Mouse (Mus musculus) left cerebral cortex, adult 9 months (tissue): ENCODE measurements around the gene Chid1.

Source experiments
- DNase-seq, 2 experiments: peaks; one replicate each; pipeline ENCODE4 v3.0.0; 2022; ENCODE audit warnings: low spot score in 2 of 2

The Chid1 gene

DNA sequence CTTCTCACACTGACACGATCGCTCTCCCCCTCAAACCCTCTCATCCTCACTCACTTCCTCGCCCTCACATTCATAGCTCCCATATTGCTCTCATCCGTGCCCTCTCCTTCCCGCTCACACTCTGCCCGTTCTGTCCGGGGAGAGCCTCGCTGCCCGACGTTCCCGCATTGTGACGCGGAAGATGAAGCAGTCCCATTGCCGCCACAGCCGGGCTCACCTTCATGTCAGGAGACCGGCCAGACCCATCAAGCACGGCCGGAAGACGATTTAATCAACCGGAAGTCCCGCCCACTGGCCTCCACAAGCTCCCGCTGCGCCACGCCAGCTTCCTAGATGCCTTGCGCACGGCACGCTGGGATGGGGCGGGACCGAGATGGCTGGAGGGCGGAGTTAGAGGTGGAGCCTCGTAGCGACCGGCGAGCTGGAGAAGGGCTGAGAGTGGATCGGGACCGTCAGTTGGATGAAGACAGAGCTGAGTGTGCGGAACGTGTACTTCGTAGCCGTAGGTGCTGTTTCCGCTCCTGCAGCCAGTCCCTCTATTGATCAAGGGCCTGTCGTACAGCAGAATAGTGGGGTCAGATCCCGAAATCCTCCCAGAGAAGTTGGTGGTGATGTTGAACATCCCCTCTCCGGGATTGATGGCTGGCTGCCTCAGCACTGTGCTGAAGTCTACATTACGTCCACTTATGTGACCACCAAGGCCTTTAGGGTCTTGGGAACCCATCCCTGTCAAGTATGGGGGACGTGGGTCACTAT, at the start of gene Chid1:
Gene Chid1, minus strand, starts transcription at position 302 of the 756 bp plus-strand sequence.
- DNase-seq: peak; percentile 90 to 97

DNA sequence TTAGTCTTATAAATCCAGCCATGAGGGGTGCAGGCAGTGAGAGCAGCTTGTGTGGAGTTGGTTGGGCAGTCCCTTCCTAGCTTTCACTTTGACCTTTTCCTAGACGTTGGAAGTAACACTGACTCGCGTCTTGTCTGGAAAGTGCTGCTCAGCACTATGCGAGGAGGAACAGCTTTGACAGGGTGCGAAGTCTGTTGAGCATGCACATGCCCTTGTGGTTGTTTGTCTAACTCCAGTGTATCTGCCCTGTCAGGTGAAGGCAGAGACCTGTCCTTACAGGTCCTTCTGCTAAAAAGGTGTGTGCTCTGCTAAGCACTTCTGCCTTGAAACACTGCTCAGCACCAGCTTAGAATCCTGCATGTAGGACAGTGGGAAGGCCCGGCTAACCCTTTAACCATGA, 49.2 kb upstream of the Chid1 start:
- DNase-seq: no peak

DNA sequence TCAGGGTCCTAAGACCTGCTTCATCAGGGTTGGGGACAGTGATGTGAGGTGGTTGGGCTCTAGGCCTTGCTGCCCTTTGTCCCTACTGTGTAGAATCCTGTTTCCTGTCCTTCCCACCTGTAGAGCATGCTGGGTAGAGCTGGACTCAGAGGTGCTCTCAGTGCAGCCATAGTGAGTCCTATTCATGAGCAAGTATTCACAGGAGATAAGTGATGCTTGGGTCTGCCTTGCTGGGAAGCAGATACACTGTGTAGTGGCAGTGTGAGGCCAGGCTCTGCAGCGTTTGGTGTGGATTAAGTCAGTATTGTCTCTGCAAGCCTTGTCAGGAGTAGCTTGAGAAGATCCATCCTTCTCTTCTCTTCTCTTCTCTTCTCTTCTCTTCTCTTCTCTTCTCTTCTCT, 46.2 kb upstream of the Chid1 start:
- DNase-seq: no peak

DNA sequence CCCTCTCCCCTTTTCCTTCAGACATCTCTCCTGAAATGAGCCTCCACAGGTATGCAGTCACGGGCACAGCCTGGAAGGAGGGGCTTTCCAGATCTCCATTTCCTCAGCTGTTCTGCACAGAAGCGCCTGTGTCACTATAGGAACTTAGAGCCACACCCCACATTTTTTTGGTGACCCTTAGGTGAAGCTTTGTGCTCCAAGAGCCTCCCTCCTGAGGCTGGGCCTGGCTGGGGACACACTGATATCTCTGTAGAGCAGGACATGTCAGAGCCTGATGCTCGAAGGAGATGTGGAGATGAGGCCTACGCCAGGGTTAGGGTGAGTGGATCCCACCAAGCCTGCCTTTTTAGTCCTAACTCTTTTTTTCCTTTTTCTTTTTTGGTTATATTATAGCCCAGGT, 45.6 kb upstream of the Chid1 start:
- no peak for DNase-seq

DNA sequence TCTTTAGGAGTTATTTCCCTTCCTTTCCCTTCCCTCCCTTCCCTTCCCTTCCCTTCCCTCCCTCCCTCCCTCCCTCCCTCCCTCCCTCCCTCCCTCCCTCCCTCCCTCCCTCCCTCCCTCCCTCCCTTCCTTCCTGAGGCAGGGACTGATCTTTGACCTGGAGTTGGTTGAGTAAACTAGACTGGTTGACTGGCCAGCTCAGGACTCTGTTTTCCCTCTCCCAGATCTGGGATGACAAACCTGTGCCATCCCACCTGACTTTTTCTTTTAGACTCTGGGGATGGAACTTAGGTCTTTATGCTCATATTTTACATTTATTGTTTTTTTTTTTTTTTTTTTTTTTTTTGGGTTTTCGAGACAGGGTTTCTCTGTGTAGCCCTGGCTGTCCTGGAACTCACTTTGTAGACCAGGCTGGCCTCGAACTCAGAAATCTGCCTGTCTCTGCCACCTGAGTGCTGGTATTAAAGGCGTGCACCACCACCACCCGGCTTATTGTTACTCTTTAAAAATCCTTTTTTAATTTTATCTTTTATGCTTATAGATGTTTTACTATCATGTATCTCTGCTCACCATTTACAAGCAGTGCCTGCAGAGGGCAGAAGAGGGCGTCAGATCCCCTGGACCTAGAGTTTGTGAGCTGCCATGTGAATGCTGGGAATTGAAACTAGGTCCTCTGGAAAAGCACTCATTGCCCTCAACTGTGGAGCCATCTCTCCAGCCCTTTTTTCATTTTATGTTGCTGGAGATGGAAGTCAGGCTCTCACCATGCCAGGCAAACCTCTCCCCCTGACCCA, 44.6 kb upstream of the Chid1 start:
- no peak for DNase-seq

DNA sequence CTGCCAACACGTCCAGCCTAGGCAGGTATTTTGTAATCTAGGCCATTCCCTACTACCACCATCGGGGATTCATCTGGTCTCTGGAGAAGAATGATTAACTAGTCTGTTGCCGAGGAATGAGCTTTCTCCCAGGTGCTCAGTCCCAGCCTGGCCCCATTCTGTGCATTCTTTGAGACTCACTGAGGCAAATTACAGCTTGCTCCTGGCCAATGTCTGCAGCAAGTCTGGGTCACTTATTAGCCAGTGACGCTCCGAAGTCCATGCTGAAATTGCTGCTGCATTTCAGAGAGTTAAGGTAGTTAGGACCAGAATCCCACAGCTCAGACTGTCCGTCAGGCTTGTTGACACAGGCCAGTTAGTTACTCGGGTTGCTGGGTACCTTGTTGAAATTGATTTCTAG, 41.7 kb upstream of the Chid1 start:
- no peak for DNase-seq

DNA sequence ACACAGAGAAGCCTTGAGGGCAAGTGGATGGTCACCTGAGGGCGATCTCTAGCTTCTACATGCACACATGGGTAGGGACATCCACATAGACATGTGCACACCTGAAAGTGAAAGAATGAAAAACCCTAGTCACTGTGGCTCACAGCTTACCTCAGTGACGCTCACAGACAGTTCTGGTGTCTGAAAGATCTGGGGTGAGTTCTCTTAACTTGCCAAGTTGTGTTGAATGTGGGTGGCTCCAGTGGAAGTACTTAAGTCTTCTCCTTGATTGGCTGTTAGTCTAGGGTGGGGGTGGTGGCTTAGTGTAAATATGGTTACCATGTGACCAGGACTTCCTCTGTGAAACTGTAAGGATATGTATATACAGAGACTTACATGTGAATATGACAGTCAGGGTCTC, 39.3 kb upstream of the Chid1 start:
- no peak for DNase-seq

DNA sequence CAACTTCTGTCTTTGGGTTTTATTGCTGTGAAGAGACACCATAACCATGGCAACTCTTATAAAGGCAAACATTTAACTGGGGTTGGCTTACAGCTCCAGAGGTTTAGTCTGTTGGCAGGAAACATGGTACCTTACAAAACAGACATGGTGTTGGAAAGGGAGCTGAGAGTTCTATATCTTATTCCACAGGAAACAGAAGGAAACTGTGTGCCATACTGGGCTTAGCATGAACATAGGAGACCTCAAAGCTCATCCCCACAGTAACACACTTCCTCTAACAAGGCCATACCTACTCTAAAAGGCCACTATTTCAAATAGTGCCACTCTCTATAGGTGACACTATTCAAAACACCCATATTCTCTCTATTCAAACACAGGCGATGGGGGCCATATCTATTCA, 38.9 kb upstream of the Chid1 start:
- no peak for DNase-seq

DNA sequence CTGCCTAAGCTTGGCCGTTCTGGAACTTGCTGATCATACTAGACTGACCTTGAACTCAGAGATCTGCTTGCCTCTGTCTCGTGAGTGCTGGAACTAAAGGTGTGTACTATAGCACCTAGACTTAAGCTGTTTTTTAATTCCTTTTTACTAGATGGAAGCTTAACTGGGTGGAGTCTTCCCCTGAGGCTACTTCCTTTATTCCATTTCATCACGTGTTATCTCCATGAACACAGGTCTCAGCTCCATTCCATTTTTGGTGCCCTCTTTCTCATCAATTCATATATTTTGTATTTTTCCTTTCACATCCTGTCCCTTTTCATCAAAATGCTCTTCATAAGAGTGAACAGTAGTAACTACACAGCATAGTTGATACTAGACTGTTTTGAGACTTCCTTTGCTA, 38.1 kb upstream of the Chid1 start:
- no peak for DNase-seq

DNA sequence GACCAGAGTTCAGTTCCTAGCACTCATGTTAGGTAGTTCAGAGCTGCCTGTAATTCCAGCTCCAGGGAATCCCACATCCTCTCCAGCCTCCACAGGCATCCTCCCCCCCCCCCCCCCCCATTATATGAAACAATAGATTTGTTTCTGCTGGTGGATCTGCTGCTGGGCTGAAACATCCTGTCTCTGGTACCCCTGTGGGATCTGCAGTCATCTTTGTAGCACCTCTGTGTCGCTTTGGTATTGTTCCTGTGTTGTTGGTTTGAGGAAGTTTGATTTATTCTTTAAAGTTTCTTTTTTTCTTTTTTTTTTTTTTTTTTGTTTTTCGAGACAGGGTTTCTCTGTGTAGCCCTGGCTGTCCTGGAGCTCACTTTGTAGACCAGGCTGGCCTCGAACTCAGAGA, 35.8 kb upstream of the Chid1 start:
- no peak for DNase-seq

DNA sequence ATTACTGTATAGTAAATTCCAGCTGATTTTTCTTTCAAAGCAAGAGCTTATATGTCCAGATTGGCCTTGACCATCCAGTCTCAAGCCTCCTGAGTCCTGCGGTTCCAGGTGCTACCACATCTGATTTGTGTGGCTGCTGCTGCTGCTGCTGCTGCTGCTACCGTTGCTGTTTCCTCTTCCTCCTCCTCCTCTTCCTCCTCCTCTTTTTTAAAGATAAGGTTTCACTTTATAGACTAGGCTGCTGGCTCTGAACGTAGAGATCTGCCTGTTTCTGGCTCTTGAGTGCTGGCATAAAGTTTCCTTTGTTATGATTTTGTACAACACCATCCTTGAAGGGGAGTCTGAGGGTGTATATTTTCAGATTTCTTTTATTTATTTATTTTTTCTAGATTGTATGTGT, 34.4 kb upstream of the Chid1 start:
- no peak for DNase-seq

DNA sequence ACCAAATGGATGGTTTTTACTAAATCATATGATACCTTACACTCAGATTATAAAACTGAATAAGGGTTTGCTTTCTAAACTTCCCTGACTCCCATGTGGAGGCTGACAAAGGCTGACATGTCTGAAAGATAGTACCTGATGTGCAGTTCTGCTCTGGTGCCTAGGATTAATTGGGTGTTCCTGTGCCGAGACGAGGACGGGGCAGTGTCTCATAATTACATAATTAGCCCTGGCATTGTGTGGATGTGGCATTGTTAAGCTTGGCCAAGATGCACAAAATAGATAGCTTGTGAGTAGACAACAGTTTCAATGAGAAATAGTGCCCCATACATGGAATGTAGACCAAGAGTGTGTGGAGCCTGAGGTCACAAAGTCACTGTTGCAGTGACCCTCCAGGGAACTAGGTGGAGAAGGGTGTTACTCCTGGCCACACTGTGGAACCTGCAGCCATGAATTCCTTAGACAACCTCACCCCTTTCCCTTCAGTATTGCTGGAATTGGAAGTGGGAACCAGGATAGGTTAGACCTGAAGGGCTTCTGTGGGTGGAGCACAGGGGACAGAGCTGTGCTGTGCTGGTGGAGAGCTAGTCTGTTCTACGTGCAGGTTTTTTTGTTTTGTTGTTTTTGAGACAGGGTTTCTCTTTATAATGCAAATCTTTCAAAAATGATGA, 31.1 kb upstream of the Chid1 start:
- no peak for DNase-seq

DNA sequence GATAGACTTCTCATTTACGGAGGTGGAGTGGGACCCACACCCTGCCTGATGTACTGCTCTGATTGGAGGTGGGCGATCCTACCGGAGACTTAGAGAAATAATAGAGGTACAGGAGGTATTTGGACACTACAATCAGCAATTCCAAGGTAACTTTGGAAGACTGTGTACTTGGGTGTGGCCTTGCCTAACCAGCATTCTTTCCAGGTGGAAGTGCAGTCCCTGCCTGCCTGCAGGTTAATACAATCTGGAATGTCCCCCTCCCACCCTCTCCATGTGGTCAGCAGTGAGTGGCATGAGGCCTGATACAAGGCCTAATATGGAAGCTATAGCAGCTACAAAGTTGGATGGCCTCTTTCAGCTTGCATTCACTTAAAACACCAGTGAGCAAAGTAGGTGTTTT, 30.3 kb upstream of the Chid1 start:
- no peak for DNase-seq

DNA sequence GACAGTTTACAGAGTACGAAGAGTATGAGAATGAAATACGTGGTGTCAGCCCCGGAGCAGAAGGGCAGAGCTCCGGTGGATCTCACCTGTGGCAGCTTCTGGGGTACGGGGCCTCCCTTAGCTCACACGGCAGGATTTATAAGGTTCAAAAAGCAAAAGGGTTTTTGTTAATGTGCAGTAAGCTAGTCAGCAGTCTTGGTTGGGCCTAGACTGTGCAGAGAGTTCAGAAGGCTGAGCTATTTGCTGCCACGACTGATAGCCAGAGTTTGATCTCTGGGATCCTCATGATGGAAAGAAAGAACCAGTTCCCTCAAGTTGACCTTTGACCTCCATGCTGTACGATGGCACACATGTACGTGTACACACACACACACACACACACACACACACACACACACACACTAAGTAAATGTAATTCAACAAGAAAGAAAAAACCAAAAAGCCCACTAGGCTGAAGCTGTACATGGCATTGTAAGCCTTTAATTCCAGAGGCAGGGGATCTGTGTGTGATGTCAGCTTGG, 29.7 kb upstream of the Chid1 start:
- no peak for DNase-seq

DNA sequence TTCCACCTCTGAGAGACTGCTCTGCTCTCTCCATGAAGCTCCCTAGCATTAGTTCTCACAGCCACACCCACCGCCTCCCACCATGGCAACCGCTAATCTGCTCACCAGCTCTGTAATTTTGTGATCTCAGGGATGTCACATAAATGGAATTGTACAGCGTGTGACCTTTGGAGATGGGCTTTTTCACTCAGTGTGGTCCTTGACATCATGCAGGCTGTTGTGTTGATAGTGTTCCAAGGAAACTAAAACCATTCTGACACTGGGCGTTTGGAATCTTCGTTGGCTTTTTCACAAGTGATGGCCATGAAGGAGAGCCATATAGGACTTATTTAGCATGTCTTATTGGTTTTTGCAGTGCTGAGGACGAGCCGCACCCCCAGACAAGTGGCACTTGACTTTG, 26.9 kb upstream of the Chid1 start:
- no peak for DNase-seq

DNA sequence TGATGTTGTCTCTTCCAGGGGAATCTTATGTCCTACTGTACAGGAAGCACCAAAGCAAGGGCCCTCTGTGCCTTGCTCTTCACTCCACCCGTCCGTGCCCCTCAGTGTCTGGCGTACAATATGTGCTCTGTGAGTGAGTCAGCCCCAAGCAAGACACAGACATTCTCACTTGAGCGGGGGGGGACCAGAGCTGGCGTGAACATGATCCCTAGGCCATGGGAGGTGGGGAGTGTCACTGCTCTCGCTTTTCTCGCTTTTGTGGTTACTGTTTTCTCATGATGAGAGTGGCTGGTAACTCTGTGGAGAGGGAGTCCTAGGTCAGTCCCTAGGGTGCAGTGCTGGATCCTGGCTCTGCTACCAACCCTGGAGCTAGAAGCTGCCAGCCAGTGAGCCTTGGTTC, 24.9 kb upstream of the Chid1 start:
- DNase-seq: no peak

DNA sequence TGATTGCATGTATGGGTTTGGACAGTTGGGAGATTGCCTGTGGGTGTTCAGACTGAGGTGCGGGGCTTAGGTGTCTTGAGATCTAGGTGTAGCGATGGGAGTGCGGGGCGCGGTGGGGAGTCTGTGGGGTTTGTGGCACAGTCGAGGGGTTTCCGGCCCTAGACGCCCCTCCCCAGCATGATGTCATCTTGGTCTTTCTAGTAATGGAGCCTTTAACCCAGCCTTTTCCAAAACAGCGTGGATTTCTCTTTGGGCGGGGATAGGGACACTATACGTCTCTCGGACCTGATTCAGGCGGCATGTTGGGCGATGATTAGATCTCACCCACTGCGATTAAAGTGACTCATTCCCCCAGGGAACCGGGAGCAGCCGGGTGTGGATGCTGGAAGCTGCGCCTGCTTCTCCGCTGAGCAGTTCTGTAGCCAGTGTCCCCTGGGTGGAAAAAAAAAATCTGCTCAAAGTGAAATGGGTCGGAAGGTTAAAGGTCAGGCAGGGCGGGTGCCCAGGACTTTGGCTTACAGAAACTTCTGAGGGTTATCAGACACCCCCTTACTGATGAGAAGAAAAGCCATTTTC, 23.3 kb upstream of the Chid1 start:
- DNase-seq: peak in 1 of 2 experiments; percentile 52

DNA sequence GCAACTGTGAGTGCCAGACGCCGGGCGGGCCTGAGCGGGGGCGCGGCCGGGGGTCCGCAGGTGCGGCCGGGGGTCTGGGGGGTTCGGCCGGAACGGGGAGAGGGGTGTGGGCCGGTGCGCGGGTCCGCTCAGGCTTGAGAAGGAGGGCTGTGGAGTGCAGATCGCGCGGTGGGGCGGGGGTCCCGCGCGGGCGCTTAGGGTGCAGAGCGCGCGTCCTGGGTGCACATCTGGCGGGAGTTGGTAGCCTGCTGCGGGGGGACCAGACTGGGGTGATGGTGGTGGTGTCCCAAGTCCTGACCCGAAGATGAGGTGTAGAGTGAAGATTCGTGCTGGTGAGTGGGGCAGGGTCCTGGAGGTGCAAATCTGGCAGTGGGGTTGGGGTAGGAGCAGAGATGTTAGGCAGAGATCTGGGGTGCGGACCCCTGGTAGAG, 22.8 kb upstream of the Chid1 start:
- DNase-seq: no peak

DNA sequence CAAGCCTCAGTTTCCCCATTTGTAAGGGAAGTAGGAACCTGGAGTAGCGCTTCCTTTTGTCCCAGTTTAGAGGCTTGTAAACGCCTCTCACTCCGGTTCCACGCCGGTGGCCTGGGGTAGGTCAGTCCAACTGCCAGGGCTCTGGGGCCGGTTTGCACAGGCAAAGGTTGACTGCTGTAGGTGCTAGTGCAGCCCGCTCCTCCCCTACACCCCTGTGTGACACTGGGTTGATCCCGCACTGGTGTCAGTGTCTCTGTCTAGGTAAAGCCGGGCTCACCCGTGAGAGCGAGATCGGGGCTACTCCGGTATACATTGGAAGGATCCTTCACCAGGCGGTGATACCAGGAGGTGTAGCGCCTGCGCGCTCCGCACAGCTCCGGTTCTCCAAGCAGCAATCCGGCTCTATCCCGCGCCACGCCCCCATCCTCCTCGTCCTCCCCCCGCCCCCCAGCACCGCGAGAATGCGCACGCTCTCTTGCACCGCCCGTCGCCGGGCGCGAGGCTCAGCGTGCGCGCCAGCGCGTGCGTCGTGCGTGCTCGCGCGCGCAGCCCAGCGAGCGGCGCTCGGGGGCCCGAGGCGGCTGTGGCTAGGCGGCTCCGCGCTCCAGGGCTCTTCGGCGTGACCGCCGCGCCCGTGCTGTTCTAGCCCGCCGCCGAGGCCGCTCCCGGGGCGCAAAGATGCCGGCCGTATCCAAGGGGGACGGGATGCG, 22.2 kb upstream of the Chid1 start, which contains the start of gene Ap2a2:
Gene Ap2a2, plus strand, starts transcription at position 492 of the 710 bp plus-strand sequence.
- DNase-seq: peak; percentile 73 to 86

DNA sequence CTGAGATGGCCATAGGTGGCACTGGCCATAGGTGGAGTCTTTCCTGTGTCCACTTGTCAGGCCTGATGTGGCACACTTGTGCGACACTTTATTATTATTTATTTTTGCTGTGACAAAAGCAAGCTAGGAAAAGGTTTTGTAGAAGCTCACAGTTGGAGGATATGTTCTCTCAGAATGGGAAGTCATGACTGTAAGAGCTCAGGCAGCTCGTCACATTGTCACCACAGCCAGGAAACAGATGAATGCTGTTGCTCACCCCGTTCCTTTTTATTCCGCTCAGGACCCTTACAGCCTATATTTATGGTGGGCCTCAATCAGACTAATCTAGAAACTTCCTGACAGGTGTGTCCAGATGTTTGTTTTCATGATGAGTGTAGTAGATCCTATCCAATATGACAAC, 20.8 kb upstream of the Chid1 start:
- DNase-seq: no peak

DNA sequence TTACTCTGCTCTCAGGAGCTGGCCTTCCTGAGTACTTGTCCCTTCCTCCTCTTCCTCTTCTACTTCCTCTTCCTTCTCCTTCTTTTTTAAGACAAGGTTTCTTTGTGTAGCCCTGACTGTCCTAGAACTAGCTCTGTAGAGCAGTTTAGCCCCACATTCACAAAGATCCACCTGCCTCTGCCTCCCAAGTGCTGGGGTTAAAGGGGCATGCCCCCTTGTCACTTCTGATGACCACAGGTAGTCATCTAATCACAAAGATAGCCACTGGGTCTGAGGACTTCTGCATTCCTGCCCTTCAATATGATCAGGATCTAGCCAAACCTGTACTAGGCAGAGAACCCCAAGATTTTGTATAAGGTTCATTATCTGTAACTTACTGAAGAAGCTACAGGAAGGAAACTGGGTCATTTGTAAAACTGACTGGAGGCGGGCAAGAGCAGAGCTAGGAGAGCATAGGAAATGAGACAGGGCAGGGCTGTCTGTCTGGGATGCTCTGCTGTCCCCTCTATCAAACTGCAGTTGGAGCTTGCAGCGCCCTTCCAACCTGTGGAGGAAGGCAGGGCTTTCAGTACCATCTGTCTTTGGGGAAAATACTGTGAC, 20.2 kb upstream of the Chid1 start:
- DNase-seq: no peak
